Mouse (Mus musculus) forebrain, embryonic 15.5 days (tissue): ENCODE measurements at regions not wholly inside any gene's neighbourhood (a gene's known extent, or its start where the extent isn't known, plus 50 kb on each side); places are given as distances from the start of the nearest gene placed in this dataset.

Experiments used
- ATAC-seq: fragments of 200-750 bp; cut with Nextera tagmentation; replicated peaks from 2 replicates; pipeline ENCODE4 v1.8.0; 2017; ENCODE audit warnings: mild to moderate bottlenecking, moderate TSS enrichment, moderate library complexity
- H3K27ac ChIP-seq: fragments of 300-500 bp; sonication (generic); replicated peaks from 2 replicates; pipeline ENCODE4 v1.5.1; 2015; ENCODE audit warnings: mild to moderate bottlenecking, inconsistent platforms
- H3K27me3 ChIP-seq: fragments of 300-500 bp; sonication (generic); 2 replicates; pipeline ENCODE4 v1.6.1; 2015; ENCODE audit warnings: inconsistent platforms
- H3K36me3 ChIP-seq: fragments of 300-500 bp; sonication (generic); 2 replicates; pipeline ENCODE4 v1.6.1; 2015; ENCODE audit warnings: mild to moderate bottlenecking, inconsistent platforms
- H3K4me1 ChIP-seq: fragments of 300-500 bp; sonication (generic); 2 replicates; pipeline ENCODE4 v1.6.1; 2015; ENCODE audit warnings: inconsistent platforms
- H3K4me2 ChIP-seq: fragments of 300-500 bp; sonication (generic); replicated peaks from 2 replicates; pipeline ENCODE4 v1.6.1; 2015; ENCODE audit warnings: mild to moderate bottlenecking, inconsistent platforms
- H3K4me3 ChIP-seq: fragments of 300-500 bp; sonication (generic); 2 replicates; pipeline ENCODE4 v1.5.1; 2015; ENCODE audit warnings: mild to moderate bottlenecking, inconsistent platforms
- H3K9ac ChIP-seq: fragments of 300-500 bp; sonication (generic); replicated peaks from 2 replicates; pipeline ENCODE4 v1.6.1; 2015; ENCODE audit warnings: mild to moderate bottlenecking, inconsistent platforms
- H3K9me3 ChIP-seq: fragments of 300-500 bp; sonication (generic); 2 replicates; pipeline ENCODE4 v1.6.1; 2016; ENCODE audit warnings: inconsistent platforms
- WGBS: fragments of 180-500 bp; shearing (Covaris S2); methylation state at CpG from one replicate; pipeline ENCODE4 v1.1.7; 2015; ENCODE audit warnings: mixed read lengths; 5-methylcytosine and 5-hydroxymethylcytosine counted together

DNA sequence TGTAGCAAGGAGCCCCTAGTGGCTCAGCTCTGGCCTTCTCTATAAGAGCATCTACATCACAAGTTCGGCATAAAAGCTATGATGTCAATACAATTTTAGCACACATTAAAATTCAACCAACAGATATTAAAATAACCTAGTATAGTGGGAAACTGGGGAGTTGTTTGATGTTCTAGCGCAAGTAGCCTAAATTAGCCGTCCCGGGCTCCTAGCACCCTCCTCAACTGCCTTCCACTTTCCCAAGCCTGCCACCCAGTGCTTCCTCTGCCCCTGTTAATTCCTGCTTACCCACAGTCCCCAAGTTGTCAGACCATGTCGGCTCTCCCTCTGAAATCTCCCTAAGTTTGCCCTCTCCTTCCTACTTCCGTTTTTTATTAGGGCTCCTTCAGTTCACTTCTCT, 154.2 kb upstream of the Trhde start:
- Histone ChIP-seq H3K4me3 (no peak overlapping the region), H3K9me3 (no peaks in the 10 kb centered on the region), H3K27ac (no peak overlapping the region), H3K4me2 (no peak overlapping the region), H3K36me3 (no peaks in the 10 kb centered on the region), H3K27me3 (no peaks in the 10 kb centered on the region), H3K9ac (no peak overlapping the region), H3K4me1 (no peaks in the 10 kb centered on the region)
- no peak for ATAC-seq
- WGBS = 84% methylated on average over 6 of the region's 6 CpGs

DNA sequence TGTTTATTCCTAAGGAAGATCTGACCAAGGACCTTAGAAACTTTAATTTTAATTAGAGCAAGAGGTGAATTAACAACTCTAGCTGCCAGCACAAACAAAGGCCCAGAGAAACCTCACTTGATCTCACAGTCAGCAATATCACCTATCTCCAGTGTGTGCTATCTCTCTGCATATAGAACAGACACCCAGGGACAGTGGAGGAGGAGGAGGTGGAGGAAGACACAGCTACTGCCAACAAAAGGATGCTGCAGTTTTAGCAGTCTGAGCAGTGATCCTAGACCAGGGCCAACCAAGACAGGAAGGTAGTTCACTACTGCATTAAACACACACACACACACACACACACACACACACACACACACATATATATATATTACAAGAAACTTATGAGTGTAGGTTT, 153.5 kb upstream of the Trhde start:
- Histone ChIP-seq H3K27ac (no peak overlapping the region), H3K9ac (no peak overlapping the region), H3K4me3 (no peak overlapping the region), H3K4me1 (no peaks in the 10 kb centered on the region), H3K4me2 (no peak overlapping the region), H3K36me3 (no peaks in the 10 kb centered on the region), H3K9me3 (no peaks in the 10 kb centered on the region), H3K27me3 (no peaks in the 10 kb centered on the region)
- ATAC-seq = no peak

DNA sequence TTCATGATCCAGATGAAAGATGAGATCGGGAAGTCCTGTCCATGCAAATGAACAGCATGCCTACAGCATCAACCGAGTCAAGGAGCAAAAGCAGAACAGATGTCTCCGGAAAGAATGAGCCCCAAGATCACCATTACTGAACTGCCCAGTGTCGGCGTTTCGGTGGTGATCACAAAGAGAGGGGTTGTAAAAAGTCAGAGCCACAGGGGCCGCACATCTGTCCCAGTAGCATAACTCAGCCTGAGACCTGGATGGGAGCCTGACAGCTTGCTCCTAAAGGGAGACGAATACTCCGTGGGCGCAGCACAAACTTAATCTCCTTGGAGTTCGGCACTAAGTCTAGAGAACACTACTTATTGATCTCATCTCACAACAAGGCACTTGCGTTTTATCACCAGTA, 151.3 kb upstream of the Trhde start:
- 85% methylated on average over 12 of the region's 12 CpGs for WGBS
- no peaks in the 10 kb centered on the region for H3K27me3 ChIP-seq
- no peak overlapping the region for H3K27ac ChIP-seq
- H3K9me3 ChIP-seq = no peaks in the 10 kb centered on the region
- ATAC-seq = no peak
- H3K36me3 ChIP-seq = no peaks in the 10 kb centered on the region
- H3K4me3 ChIP-seq = no peak overlapping the region
- no peak overlapping the region for H3K9ac ChIP-seq
- H3K4me2 ChIP-seq = no peak overlapping the region
- 0 out of 2 replicates have a peak, but pooled peaks cover 5% of the 10 kb centered on the region for H3K4me1 ChIP-seq

DNA sequence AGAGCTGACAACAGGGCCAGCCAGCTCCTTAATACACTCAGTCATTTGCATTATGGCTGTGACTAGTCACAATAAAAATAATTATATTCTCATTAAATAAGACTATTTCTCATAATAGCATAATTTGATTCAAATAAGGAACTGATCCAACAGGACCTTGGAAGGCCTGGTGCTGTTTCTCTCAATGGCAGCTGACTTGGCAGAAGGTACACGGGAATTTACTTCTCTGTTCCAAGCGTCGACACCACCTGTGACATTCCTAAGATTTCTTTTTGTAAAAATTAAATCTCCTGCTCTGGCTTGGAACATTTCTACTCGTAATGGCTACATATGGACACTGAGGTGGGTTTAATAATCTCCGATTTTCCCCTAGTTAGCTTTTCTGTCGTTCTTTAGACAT, 147.1 kb upstream of the Trhde start:
- ATAC-seq = no peak
- Histone ChIP-seq H3K27ac (no peak overlapping the region), H3K4me1 (0 out of 2 replicates have a peak, but pooled peaks cover 5% of the 10 kb centered on the region), H3K9ac (no peak overlapping the region), H3K4me2 (no peak overlapping the region), H3K27me3 (no peaks in the 10 kb centered on the region), H3K36me3 (no peaks in the 10 kb centered on the region), H3K9me3 (no peaks in the 10 kb centered on the region), H3K4me3 (no peak overlapping the region)
- WGBS = 57% methylated on average over 6 of the region's 6 CpGs

DNA sequence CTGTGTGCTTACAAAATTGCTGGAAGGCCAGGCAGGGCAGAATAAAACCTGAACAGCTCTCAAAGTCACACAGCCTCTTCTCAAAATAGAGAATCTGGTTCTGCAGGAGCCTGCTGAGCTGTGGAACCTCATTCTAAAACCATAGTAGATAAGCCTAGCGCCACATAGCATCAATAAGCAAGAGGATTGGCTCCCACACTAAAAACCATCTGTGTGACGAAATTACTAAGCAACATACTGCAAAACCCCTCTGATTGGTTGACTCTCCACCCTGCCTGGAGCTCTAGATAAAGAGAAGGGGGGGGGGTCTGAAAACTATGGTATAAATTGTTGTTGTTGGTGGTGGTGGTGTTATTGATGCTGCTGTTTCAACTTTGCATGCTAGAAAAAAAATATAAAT, 122.6 kb upstream of the Trhde start:
- Histone ChIP-seq H3K9ac (no peak overlapping the region), H3K9me3 (no peaks in the 10 kb centered on the region), H3K27ac (no peak overlapping the region), H3K4me1 (no peaks in the 10 kb centered on the region), H3K36me3 (no peaks in the 10 kb centered on the region), H3K4me3 (no peak overlapping the region), H3K27me3 (no peaks in the 10 kb centered on the region), H3K4me2 (no peak overlapping the region)
- 82% methylated on average over 2 of the region's 2 CpGs for WGBS
- no peak for ATAC-seq

DNA sequence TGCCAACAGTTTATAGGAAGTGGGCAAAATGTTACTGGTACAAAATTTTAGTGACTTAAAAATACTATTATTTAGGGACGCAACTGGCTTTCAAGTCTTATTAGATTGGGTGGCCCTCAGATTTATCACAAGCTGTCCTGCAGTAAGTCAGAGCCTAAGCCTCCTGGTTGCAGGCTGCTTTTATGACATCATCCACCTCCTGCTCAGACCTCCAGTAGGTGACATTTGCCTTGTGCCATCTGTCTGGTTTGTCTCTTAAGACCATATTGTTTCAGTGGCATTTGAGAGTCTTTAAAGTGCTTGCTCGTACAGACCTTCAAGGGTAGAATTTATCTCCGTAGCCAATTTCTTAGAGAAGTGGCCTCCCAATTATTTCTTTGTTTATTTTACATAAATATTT, 111.9 kb upstream of the Trhde start:
- no peak overlapping the region for H3K4me3 ChIP-seq
- H3K9me3 ChIP-seq = no peaks in the 10 kb centered on the region
- H3K27me3 ChIP-seq = no peaks in the 10 kb centered on the region
- no peak for ATAC-seq
- H3K4me2 ChIP-seq = no peak overlapping the region
- H3K9ac ChIP-seq = no peak overlapping the region
- no peak overlapping the region for H3K27ac ChIP-seq
- no peaks in the 10 kb centered on the region for H3K36me3 ChIP-seq
- H3K4me1 ChIP-seq = no peaks in the 10 kb centered on the region
- 79% methylated on average over 3 of the region's 3 CpGs for WGBS

DNA sequence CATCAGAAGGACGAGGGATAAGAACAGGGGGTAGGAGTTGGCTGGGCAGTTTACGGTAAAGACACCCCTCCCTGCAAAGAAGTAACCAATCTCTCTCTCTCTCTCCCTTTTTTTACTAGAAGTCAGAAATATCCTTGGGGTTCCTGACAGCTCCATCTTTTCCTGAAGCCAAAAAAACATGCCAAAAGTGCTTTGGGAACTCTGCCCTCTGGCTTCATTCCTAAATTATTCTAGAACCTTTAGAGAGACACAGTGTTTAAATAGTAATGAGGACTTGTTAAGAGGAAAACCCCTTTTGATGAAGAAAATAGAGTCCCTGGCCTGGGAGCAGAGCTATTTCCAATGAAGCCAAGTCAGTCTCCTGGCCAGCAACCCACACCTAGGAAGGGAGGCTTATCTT, 89.8 kb upstream of the Trhde start:
- H3K4me3 ChIP-seq = no peak overlapping the region
- no peak for ATAC-seq
- no peak overlapping the region for H3K4me2 ChIP-seq
- WGBS = 88% methylated on average over 2 of the region's 2 CpGs
- H3K9me3 ChIP-seq = no peaks in the 10 kb centered on the region
- H3K36me3 ChIP-seq = no peaks in the 10 kb centered on the region
- H3K27me3 ChIP-seq = no peaks in the 10 kb centered on the region
- no peak overlapping the region for H3K27ac ChIP-seq
- H3K4me1 ChIP-seq = no peaks in the 10 kb centered on the region
- no peak overlapping the region for H3K9ac ChIP-seq

DNA sequence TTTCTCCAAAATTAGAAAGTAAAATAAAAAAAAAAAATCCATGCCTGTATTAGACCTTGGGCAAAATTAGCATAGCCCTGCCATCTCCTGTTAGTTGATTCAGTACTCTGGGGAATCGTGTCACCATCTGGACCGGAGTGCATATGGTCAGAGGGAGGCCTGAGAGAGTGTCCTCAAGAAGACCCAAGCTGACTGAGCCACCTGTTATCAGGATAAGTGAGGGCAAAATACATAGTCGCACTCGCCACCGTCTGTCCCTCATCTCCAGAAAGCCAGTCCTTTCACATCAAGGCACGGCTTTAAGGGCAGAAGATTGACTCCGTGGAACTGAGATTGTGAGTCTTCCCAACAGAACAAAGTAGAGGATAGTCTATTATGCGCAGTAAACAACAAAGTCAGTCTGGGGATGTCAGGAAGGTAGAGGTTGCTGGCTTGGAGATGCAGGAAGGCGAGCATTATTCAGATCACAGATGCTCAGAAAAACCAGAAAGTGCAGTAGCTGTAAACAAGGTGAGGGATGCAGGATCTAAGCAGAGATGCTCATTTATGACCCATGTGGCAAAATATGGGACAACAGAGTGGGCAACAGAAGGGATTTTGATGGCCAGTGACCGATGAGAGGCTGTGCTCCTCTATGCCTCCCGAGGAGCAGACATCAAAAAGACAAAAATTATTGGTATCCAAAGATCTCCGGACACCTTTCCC, 88.8 kb upstream of the Trhde start:
- no peak for ATAC-seq
- 94% methylated on average over 12 of the region's 12 CpGs for WGBS

DNA sequence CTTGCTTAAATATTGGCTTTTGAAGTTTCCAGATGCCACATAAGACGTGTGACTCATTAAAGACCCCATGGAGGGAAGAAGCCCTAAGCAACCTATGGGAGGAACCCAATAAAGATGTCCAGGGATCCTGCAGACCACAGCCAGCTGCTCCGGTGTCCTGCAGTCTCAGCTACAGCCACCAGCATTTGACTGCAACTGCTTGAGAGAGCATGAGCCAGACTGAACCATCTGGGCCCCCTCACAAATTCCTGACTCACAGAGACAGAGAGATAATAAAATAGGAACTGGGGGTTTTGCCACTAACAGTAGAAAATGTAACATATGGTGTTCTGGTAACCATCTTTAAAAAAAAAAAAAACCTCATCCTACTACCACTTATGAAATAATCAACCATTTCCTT, 69.1 kb upstream of the Trhde start:
- Histone ChIP-seq H3K4me3 (no peak overlapping the region), H3K4me1 (no peaks in the 10 kb centered on the region), H3K9me3 (no peaks in the 10 kb centered on the region), H3K4me2 (no peak overlapping the region), H3K36me3 (no peaks in the 10 kb centered on the region), H3K27me3 (no peaks in the 10 kb centered on the region), H3K9ac (no peak overlapping the region), H3K27ac (no peak overlapping the region)
- ATAC-seq = no peak
- 70% methylated on average over 2 of the region's 2 CpGs for WGBS

More for the DNA sequence above, 88.8 kb upstream of the Trhde start:
- Histone ChIP-seq H3K9ac (no peak overlapping the region), H3K27me3 (no peaks in the 10 kb centered on the region), H3K36me3 (no peaks in the 10 kb centered on the region), H3K9me3 (no peaks in the 10 kb centered on the region), H3K4me3 (no peak overlapping the region), H3K27ac (no peak overlapping the region), H3K4me1 (no peaks in the 10 kb centered on the region), H3K4me2 (no peak overlapping the region)

DNA sequence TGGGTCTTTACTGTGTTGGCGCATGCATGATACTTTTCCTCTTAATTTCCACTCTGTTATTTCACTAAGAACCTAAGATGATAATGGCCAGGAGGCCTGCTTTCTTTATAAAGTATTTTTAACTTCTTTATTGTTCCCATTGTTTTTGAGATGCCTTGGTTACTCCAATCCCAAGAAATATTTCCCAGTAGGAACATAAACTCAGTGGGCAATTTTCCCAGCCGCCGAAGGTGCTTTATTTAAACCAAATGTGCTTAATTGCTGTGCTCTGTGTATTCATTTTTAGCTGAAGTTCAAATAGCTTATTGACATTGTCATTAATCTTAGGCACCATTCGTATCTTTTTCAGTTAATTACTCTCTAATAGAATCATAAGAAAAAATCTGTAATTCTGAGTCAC, 55.1 kb upstream of the Trhde start:
- no peaks in the 10 kb centered on the region for H3K27me3 ChIP-seq
- ATAC-seq = no peak
- H3K4me2 ChIP-seq = no peak overlapping the region
- H3K36me3 ChIP-seq = no peaks in the 10 kb centered on the region
- H3K27ac ChIP-seq = no peak overlapping the region
- H3K4me3 ChIP-seq = no peak overlapping the region
- no peak overlapping the region for H3K9ac ChIP-seq
- H3K4me1 ChIP-seq = no peaks in the 10 kb centered on the region
- no peaks in the 10 kb centered on the region for H3K9me3 ChIP-seq
- WGBS = 65% methylated on average over 4 of the region's 4 CpGs

DNA sequence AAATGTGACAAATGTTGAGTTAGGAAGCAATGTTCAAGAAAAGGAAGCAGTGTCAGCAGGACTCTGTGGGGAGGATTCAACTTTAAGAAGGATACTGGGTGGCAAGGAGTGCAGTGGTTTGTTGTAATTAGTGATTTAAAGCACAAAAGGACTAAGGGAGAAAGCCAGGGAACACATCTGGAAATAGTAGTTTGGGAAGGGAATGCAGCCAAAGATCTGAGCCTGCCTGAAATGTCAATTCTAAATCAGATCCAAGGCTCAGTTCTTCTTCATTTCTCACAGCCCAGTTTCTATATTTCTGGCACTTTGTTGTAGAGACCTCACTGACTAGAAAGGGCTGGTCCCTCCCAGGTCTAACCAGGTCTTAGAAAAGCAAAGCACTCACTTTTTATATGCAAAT, 50.6 kb upstream of the Trhde start:
- ATAC-seq = no peak
- no peaks in the 10 kb centered on the region for H3K27me3 ChIP-seq

More for the DNA sequence above, 50.6 kb upstream of the Trhde start:
- H3K36me3 ChIP-seq = no peaks in the 10 kb centered on the region
- H3K4me1 ChIP-seq = no peaks in the 10 kb centered on the region
- H3K4me3 ChIP-seq = no peak overlapping the region
- no peak overlapping the region for H3K9ac ChIP-seq
- no peak overlapping the region for H3K4me2 ChIP-seq
- no peak overlapping the region for H3K27ac ChIP-seq
- H3K9me3 ChIP-seq = no peaks in the 10 kb centered on the region
